Mouse (Mus musculus) ES-CJ7 (cell line): ENCODE data around the gene Aebp2.

ENCODE experiments used
- DNase-seq: peaks from one replicate; pipeline ENCODE4 v3.0.0; 2011; ENCODE audit warnings: low read depth, low spot score

The Aebp2 gene

GRCm38 (mm10) chr6:140696192-140696879 lies 73.9 kb downstream of the Aebp2 start:
- DNase-seq: no peak

GRCm38 (mm10) chr6:140697994-140698393 lies 75.5 kb downstream of the Aebp2 start:
- DNase-seq: no peak

DNA sequence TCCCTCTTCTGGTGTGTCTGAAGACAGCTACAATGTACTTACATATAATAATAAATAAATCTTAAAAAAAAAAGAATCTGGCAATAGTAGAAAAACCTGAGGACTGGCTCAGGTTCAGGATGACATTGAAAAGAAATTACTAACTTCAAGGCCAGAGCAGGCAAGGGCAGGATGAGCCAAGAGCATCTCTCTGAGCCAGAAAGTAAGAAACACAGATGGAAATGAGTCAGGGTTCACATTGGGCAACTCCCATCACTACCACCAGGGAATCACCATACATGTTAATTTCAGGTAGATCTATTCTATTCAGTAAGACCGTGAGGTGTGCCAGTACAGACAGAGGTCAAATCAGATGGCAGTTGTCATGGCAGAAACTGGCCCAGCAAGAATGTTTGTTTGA lies 76.1 kb downstream of the Aebp2 start:
- no peak for DNase-seq

DNA sequence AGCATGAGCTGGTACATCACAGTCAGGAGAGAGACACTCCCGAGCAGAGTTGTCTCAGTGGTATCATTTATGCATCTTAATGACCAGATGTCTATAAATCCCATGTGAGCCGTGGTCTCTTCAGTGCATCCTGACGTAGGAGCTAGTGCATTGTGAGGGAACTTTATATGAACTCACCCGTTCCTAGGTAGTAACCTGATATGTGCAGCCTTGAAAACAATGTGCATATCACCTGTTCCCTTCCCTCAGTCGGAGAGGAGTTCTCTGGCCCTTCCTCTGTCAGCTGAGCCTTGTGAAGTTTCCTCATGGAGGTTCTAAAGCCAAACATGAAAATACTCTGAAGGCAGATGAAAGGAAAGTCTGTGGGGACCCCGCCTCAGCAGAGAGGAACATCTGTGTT lies 78.8 kb downstream of the Aebp2 start:
- DNase-seq: no peak

DNA sequence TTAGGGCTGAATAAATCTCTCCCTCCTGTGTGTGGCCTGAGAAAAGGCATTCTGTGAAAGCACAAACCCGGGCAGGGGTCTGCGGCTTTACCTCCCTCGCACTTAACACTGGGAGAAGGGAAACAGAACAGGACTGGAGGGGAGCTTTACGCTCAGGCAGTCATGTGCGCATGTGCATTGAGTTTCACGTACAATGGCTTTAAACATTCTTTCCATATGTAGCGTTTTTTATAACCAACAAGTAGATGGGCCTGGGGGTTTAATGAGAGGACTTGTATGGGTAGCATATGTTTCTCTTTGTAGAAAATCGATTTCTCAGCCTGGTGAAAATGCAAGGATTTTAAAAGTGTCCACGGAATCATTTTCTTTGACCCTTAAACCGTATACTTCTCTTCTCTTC lies 82.7 kb downstream of the Aebp2 start:
- no peak for DNase-seq

GRCm38 (mm10) chr6:140706056-140706455 lies 83.6 kb downstream of the Aebp2 start:
- DNase-seq: peak; percentile 59

- DNase-seq: no peak
These were observed 85.6 kb downstream of the Aebp2 start for GRCm38 (mm10) chr6:140708059-140708458.

- DNase-seq: peak; percentile 62
These were observed 87.1 kb downstream of the Aebp2 start for GRCm38 (mm10) chr6:140709415-140710107.

- peak; percentile 77 for DNase-seq
These were observed 90.3 kb downstream of the Aebp2 start for GRCm38 (mm10) chr6:140712754-140713153.

DNA sequence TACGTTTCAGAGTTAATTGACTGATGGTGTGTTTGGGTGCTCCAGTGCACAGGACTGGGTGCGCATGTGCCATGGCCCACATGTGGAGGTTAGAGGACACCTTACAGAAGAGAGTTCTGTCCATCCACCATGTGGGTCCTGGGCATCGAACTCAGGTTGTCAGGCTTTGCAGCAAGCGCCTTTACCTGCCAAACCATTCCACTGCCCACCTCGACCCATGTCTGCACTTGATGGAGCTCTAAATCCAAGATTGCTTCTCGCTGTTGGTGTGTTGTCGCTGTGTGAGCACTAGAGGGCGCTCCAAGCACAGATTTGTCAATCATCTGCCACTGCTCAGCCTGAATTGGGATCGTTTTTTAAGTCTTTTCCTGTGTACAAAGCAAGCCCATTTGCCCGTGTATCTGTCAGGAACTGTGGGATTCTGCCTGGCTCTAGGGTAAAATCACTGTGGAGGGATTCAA lies 92.5 kb downstream of the Aebp2 start:
- peak; percentile 86 for DNase-seq

DNA sequence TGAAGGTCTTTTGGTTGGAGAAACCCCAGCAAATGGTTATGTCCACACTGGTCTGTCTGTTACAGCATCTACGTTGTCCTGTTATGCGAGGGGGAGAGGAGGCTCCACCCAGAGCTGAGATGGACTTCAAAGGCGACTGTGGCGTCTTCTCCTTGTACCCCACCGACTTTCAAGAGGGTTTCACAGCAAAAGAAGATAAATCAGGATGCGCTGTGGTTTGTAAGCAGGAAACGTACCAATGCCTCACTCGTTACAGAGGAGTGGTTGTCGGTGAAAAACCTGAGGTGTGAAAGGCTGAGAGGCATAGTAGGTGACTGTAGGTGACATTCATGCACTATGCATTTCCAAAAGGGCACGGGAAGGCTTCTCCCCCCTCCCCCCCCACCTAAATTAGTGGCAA lies 99.6 kb downstream of the Aebp2 start:
- no peak for DNase-seq
